Mouse (Mus musculus) erythroblast, embryonic 14.5 days (primary cell): Measurements from ENCODE around the gene Ddx58.

Experiments used
- GATA1 ChIP-seq: IDR thresholded peaks from 2 replicates; pipeline ENCODE4 v1.6.1; 2012; ENCODE audit warnings: low read length, inconsistent platforms, mixed read lengths
- TAL1 ChIP-seq: IDR thresholded peaks from 3 replicates; pipeline ENCODE4 v1.6.1; 2012; ENCODE audit warnings: low read length, inconsistent platforms, mixed read lengths

GRCm38 (mm10) chr4:40205231-40205903 is 34.3 kb downstream of the Ddx58 start:
- TF ChIP-seq GATA1: no peak
- no peak for TF ChIP-seq TAL1
